Mouse (Mus musculus) lung, adult 2 months (tissue): ENCODE measurements around the gene Tnfrsf4.

Experiments
- CTCF ChIP-seq: fragments of 200-500 bp; IDR thresholded peaks from 2 replicates; pipeline ENCODE4 v1.5.1; 2011; ENCODE audit warnings: mild to moderate bottlenecking, low read length, control low read depth; ENCODE audit not compliant: insufficient read depth
- POLR2A ChIP-seq: fragments of 200-500 bp; IDR thresholded peaks from 2 replicates; pipeline ENCODE4 v1.6.1; 2011; ENCODE audit warnings: low read depth, mild to moderate bottlenecking, control low read depth, low read length, borderline replicate concordance; ENCODE audit errors: extremely low read depth

DNA sequence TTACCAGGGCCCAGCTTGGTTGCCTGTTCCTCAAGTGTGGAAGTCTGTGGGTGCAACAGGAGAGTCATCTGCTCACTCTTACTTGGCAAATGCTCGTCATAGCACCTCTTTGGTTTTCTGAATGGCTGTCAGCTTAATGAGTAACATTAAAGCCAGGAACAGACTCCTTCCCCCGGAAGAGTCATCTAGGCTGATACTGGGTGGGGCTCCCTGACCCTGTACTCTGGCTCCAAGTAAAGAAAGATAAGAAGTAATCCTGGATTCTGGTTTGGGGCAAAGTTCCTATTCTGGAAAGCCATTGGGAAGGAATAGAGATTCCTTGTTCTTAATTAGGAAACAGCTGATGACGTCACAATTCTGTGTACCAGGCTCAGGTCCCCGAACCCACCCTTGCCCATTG lies 40.5 kb downstream of the Tnfrsf4 start:
- no peak for TF ChIP-seq CTCF
- TF ChIP-seq POLR2A: no peak
